Mouse (Mus musculus) kidney, embryonic 14.5 days (tissue): Measurements from ENCODE around the gene Srpk2. TPM values are rescaled to one million over a fixed set of nuclear protein-coding genes. Genes with fewer than 3 reads are reported as not detected.
A peak's percentile ranks its signal among the peaks of the same experiment; 100 is the strongest.

Source experiments
- ATAC-seq: fragments of 200-750 bp; cut with Nextera tagmentation; 2 replicates; pipeline ENCODE4 v1.8.0; 2017; ENCODE audit warnings: moderate number of reproducible peaks, mild to moderate bottlenecking, moderate TSS enrichment, moderate library complexity; ENCODE audit not compliant: low FRiP score, low TSS enrichment
- H3K27ac ChIP-seq: fragments of 300-500 bp; sonication (generic); 2 replicates; pipeline ENCODE4 v1.5.1; 2014; ENCODE audit warnings: low read depth, mild to moderate bottlenecking, low read length, moderate library complexity, mixed read lengths
- H3K27me3 ChIP-seq: fragments of 300-500 bp; sonication (generic); 2 replicates; pipeline ENCODE4 v1.6.1; 2014; ENCODE audit warnings: mild to moderate bottlenecking, low read length; ENCODE audit not compliant: control insufficient read depth, insufficient read depth
- H3K36me3 ChIP-seq: fragments of 300-500 bp; sonication (generic); 2 replicates; pipeline ENCODE4 v1.6.1; 2014; ENCODE audit warnings: low read length, mixed read lengths; ENCODE audit not compliant: control insufficient read depth, insufficient read depth
- H3K4me1 ChIP-seq: fragments of 300-500 bp; sonication (generic); 2 replicates; pipeline ENCODE4 v1.6.1; 2014; ENCODE audit warnings: low read length, mixed read lengths; ENCODE audit not compliant: control insufficient read depth, insufficient read depth
- H3K4me2 ChIP-seq: fragments of 300-500 bp; sonication (generic); replicated peaks from 2 replicates; pipeline ENCODE4 v1.6.1; 2014; ENCODE audit warnings: low read depth, mild to moderate bottlenecking, low read length
- H3K4me3 ChIP-seq: fragments of 300-500 bp; sonication (generic); 2 replicates; pipeline ENCODE4 v1.5.1; 2014; ENCODE audit warnings: mild to moderate bottlenecking, low read length
- H3K9ac ChIP-seq: fragments of 300-500 bp; sonication (generic); 2 replicates; pipeline ENCODE4 v1.6.1; 2014; ENCODE audit warnings: low read depth, mild to moderate bottlenecking, low read length, moderate library complexity
- H3K9me3 ChIP-seq: fragments of 300-500 bp; sonication (generic); 2 replicates; pipeline ENCODE4 v1.6.1; 2016; ENCODE audit warnings: low read length; ENCODE audit not compliant: control insufficient read depth
- WGBS: fragments of 180-500 bp; shearing (Covaris S2); extraction: QIAGEN DNeasy Blood & Tissue Kit; methylation state at CpG from one replicate; pipeline ENCODE4 v1.1.7; 2014; 5-methylcytosine and 5-hydroxymethylcytosine counted together
- polyA plus RNA-seq: library from polyadenylated mRNA; unstranded; fragments of >200 nt; fragmentation: Nextera tagmentation; extraction: Ambion mirVana; gene quantifications from 2 replicates; pipeline ENCODE4 v1.2.1, GENCODE M21; 2014

The Srpk2 gene
- polyA plus RNA-seq, 1 experiment from 2014 or later: 50.8 TPM

DNA sequence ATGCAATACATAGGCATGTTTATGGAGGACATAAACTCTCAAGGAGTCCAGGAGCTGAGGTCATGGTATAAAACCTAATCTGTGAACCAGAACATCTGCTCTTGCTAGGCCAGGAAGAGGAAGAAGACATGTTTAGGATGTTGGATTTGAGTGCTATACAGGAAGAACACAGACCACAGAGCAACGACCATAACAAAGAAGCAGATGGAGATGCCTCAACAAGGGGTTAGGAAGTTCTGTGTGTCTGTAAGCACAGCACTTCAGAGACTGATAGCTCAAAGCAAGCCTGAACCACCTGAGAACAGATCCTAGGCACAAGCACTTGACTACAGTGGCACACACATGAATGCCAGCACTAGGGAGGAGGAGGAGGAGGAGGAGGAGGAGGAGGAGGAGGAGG lies 52.9 kb downstream of the Srpk2 start:
- no peak for ATAC-seq
- Histone ChIP-seq H3K9ac (no peak overlapping the region), H3K9me3 (no peaks in the 10 kb centered on the region), H3K27me3 (no peaks in the 10 kb centered on the region), H3K27ac (no peak overlapping the region), H3K4me2 (no peak overlapping the region), H3K36me3 (no peaks in the 10 kb centered on the region), H3K4me3 (no peak overlapping the region), H3K4me1 (no peaks in the 10 kb centered on the region)
- WGBS: 24% methylated on average over 1 of the region's 1 CpGs

DNA sequence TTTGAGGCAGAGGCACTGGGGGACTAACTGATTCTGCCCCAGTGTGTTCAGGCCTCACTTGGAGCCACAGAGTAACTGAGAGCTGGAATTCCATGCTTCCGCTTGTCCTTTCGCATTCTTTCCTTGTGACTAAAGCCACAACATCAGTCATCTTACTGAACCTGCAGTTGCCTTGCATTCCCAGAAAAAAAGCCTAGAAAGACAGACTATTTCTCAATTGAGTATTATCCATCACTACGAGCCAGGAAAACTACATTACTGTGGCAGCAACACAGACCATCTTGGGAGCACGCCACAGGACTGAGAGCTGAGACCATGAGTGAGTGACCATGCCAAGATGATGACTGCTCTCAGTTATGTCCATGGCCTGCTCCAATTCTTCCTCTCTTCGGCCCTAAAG lies 57.2 kb downstream of the Srpk2 start:
- Histone ChIP-seq H3K36me3 (no peaks in the 10 kb centered on the region), H3K27ac (no peak overlapping the region), H3K9ac (no peak overlapping the region), H3K4me1 (no peaks in the 10 kb centered on the region), H3K4me3 (no peak overlapping the region), H3K27me3 (no peaks in the 10 kb centered on the region), H3K4me2 (no peak overlapping the region), H3K9me3 (no peaks in the 10 kb centered on the region)
- ATAC-seq: no peak
- WGBS: 88% methylated on average over 5 of the region's 5 CpGs

DNA sequence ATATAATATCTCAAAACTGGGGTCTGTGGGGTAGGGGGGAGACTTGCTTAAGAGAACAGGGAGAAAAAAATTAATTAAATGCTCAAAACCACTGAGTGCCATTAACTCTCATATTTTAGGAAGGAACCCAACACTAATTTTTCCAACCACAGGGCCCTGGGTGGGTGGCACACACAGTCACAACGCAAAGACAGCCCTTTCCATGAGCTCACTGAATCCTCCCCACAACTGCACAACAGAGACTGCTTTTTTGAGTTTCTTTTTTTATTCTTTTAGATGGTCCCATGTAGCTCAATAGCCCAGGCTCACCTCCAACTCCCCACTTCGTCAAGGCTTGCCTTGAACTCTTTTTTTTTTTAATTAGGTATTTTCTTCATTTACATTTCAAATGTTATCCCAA lies 58.2 kb downstream of the Srpk2 start:
- H3K4me1 ChIP-seq: no peaks in the 10 kb centered on the region
- H3K4me3 ChIP-seq: no peak overlapping the region
- H3K4me2 ChIP-seq: no peak overlapping the region
- no peak overlapping the region for H3K9ac ChIP-seq
- no peaks in the 10 kb centered on the region for H3K9me3 ChIP-seq
- 87% methylated on average over 2 of the region's 2 CpGs for WGBS
- no peaks in the 10 kb centered on the region for H3K36me3 ChIP-seq
- no peaks in the 10 kb centered on the region for H3K27me3 ChIP-seq
- no peak for ATAC-seq
- H3K27ac ChIP-seq: no peak overlapping the region

DNA sequence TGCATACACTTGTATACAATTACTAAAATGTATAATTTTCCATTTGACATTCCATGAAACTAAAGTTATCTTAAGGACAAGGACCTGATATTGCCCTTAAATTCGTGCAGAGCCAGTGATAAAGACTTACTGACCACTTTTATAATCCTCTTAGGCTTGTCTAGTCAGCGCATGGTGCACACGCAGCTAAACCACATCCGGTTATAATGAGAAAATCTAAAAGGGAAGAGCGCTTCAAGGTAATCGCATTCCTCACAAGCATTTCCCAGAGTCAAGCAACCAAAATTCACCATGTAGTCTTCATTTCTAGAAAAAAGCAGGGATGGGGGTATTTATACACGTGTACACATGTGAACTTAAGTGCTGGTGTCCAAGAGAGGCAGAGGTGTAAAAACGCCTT lies 63.8 kb downstream of the Srpk2 start:
- Histone ChIP-seq H3K4me1 (no peaks in the 10 kb centered on the region), H3K9me3 (no peaks in the 10 kb centered on the region), H3K4me2 (no peak overlapping the region), H3K27me3 (no peaks in the 10 kb centered on the region), H3K36me3 (no peaks in the 10 kb centered on the region), H3K4me3 (no peak overlapping the region), H3K9ac (no peak overlapping the region), H3K27ac (no peak overlapping the region)
- 90% methylated on average over 8 of the region's 8 CpGs for WGBS
- ATAC-seq: no peak

DNA sequence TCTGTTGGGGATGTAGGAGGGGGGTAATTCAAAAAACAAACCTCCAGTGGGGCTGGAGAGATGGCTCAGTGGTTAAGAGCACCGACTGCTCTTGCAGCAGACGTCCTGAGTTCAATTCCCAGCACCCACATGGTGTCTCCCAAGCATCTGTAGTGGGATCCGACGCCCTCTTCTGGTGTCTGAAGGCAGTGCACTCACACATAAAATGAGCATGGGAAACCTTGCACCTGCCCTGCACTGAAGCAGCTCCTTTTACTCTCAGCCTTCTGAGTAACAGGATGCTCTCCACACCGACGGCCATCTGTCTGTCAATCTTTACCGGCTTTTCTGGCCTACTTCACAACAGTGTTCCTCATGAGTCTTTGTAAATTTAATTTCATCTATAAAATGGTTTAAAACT lies 65.8 kb downstream of the Srpk2 start:
- Histone ChIP-seq H3K9me3 (no peaks in the 10 kb centered on the region), H3K27ac (no peak overlapping the region), H3K4me1 (no peaks in the 10 kb centered on the region), H3K36me3 (no peaks in the 10 kb centered on the region), H3K4me3 (no peak overlapping the region), H3K4me2 (no peak overlapping the region), H3K27me3 (no peaks in the 10 kb centered on the region), H3K9ac (no peak overlapping the region)
- 93% methylated on average over 7 of the region's 7 CpGs for WGBS
- ATAC-seq: no peak

DNA sequence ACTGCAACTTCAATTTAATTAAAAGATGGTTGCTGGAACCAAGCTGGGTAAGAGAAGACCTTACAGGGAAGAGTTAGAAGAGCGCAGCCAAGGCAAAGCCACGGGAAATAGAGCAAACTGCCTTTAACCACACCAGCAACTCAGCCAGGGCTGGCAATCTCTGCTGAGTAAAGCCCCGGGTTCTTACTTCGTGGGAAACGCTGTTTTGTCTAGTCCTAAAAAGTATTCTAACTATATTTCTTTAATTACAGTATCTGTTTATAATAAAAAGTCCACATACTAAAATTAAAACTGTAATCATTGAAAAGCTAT lies 67.4 kb downstream of the Srpk2 start:
- Histone ChIP-seq H3K27ac (peak overlapping the region; percentile 60; the same call in 1 of the 2 replicates), H3K4me1 (no peaks in the 10 kb centered on the region), H3K4me3 (peak overlapping the region; percentile 47), H3K27me3 (no peaks in the 10 kb centered on the region), H3K9ac (peak overlapping the region; percentile 35), H3K9me3 (no peaks in the 10 kb centered on the region), H3K4me2 (peak overlapping the region; percentile 57), H3K36me3 (no peaks in the 10 kb centered on the region)
- 40% methylated on average over 5 of the region's 5 CpGs for WGBS
- no peak for ATAC-seq

DNA sequence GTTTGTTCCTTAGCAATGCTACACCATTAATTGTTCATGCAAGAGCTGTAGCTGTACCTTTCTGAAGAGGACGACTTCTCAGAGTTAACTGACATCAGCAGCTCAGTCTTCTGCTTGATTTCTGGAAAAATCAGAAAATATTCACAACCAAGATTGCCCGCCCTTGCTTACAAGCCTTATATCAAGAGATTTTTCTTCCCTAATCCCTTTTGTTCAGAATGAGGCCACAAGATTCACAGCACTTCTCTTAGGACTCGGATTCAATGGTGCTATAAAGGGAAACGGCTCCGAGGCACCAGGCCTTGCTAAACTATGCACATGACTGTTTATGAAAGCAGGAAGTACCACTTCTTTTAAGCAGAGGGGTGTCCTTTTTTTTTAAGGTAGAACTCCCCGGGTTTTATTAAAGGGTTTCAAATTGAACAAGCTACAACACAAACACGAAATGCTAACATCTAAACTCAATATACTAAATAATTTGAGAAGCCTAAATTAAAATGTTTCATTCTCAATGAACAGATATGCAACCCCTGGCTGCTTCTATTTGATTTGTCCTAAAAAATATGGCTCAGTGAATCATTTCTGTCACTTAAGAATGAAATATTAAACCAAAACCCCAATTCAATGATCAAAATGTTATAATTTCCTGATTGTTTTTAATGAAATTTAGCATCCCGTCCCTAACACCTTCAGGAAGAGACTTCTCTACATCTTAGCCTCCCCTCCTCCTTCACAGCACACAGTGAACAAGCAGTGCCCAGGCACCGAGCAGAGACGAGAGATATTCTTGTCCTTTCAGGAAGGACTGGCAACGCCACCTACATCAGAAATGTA lies 67.9 kb downstream of the Srpk2 start:
- peak overlapping the region; percentile 50 for H3K9ac ChIP-seq
- H3K27me3 ChIP-seq: no peaks in the 10 kb centered on the region
- peak overlapping the region; percentile 47 for H3K4me3 ChIP-seq
- H3K4me1 ChIP-seq: no peaks in the 10 kb centered on the region
- peak overlapping the region; percentile 57 for H3K4me2 ChIP-seq
- no peaks in the 10 kb centered on the region for H3K9me3 ChIP-seq
- peak overlapping the region; percentile 78; the same call in 1 of the 2 replicates for H3K27ac ChIP-seq
- WGBS: 15% methylated on average over 11 of the region's 11 CpGs
- H3K36me3 ChIP-seq: no peaks in the 10 kb centered on the region
- peak; percentile 86; the same call in 1 of the 2 replicates for ATAC-seq

DNA sequence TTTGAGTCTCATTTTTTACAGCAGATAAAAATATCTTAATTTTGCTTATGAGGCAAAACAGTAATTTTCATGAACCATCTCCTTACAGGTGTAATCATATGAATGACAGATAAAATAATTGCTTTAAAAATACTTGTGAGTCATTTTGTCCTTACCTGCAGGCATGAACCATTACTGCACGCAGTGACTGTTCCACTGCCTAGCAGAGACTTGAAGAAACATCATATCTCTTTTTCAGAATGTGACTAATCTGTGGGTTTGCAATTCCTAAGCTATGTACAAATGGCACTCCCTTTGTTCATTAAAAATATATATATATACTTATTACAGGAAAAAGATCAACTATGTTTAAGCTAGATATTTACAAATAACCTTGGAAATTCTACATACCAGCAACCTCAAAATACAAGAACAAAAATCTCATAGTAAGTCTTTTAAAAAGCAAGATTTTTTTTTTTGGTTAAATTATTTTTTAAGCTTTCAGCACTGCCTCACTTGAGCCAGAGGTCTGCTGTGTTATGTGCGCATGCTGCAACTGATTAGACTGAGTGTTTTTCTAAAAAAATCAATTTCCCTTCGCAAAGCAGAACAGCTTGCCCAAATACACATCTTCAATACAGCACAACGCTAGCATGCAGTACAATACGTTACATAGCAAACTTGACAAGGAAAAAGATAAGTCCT lies 68.7 kb downstream of the Srpk2 start:
- peak overlapping the region; percentile 78; the same call in 1 of the 2 replicates for H3K27ac ChIP-seq
- H3K4me3 ChIP-seq: peak overlapping the region; percentile 47
- whole genome bisulfite sequencing: 50% methylated on average over 5 of the region's 5 CpGs
- no peaks in the 10 kb centered on the region for H3K4me1 ChIP-seq
- H3K4me2 ChIP-seq: peak overlapping the region; percentile 57
- peak; percentile 50; the same call in 1 of the 2 replicates for ATAC-seq
- no peaks in the 10 kb centered on the region for H3K36me3 ChIP-seq
- H3K9ac ChIP-seq: peak overlapping the region; percentile 50; the same call in 1 of the 2 replicates
- H3K9me3 ChIP-seq: no peaks in the 10 kb centered on the region
- H3K27me3 ChIP-seq: no peaks in the 10 kb centered on the region

DNA sequence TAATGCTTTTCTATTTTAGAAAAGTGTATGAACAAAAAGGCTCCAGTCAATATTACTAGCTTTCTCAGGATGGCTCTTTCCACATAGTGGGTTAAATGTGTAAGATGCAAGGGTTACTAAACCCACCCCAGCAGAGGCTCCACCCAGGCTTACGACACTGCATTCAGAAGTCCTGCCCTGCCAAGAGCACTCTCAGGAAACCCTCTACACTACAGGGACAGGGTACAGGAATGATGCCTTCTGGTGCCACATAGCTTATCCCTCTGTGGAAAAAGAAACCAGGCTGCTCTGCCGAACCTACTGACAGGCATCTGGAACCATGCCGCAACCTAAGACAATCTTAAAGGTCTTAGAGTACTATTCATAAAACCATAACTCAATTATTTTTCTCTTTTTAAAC lies 71.6 kb downstream of the Srpk2 start:
- 91% methylated on average over 3 of the region's 3 CpGs for WGBS
- no peak for ATAC-seq
- no peak overlapping the region for H3K4me2 ChIP-seq

More for the DNA sequence above, 71.6 kb downstream of the Srpk2 start:
- Histone ChIP-seq H3K9me3 (no peaks in the 10 kb centered on the region), H3K27ac (no peak overlapping the region), H3K4me1 (no peaks in the 10 kb centered on the region), H3K9ac (no peak overlapping the region), H3K36me3 (no peaks in the 10 kb centered on the region), H3K27me3 (no peaks in the 10 kb centered on the region), H3K4me3 (no peak overlapping the region)
